ENCODE assay signal across 9 mouse cellular contexts in the genomic region with DNA sequence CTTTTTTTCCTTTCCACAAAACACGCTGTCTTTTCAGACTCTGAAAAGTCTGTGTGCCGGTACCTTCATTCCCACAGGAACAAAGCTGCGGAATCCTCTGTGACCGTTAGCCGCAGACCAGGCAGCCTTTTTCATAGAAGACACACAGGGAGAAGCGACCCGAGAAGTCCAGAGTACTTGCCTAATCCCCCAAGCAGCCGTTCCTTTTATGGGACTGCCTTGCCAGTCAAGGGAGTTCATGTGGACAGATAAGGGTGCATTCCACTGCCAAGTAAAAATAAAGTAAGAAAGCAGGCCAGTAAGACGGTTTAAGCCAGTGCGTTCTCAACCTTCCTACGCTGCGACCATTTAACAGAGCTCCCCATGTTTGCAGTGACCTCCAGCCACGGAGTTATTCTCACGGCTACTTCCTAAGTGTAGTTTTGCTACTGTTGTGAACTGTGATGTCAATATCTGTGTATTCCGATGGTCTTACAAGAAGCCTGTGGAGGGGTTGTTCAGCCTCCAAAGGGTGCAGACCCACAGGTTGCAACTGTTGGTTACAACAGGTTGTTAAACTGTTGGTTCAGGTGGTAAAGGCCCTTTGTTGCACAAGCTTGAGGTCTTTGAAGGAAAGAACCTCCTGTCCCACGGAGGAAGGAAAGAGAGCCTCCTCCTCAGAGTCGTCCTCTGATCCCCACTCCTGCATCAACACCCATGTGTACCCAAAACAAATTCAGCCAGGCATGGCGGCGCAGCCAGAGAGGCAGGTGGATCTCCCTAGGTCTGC. TPM values are rescaled to one million over a fixed set of nuclear protein-coding genes. Genes with fewer than 3 reads are reported as not detected.
A peak's percentile ranks its signal among the peaks of the same experiment; 100 is the strongest.
DNase-seq lines count a peak whose midpoint lies in the region; ATAC-seq and TF ChIP-seq lines count a peak whose summit lies in the region.
"Had no signal": no experiment of that assay in that cellular context is flagged by ENCODE, and none has a peak within 500 bp of the region (broad histone marks: within the 10 kb centered on the region; RNA-seq: fewer than 3 reads in every experiment).

No protein-coding gene starts in this region.

- H3K4me1 ChIP-seq in heart, embryonic 16.5 days (ENCODE audit: control insufficient read depth, insufficient read depth, low read length) = peaks cover 58% of the 10 kb centered on the region
- H3K4me1 ChIP-seq in MEL (ENCODE audit: control insufficient read depth in 1 of 2, insufficient read depth in 2 of 2, low read length in 2 of 2) = peaks cover 32 to 58% of the 10 kb centered on the region in 2 experiments
- peaks cover 92% of the 10 kb centered on the region for H3K4me1 ChIP-seq in forebrain, embryonic 10.5 days

- peak overlapping the region; percentile 30 for H3K4me3 ChIP-seq in heart, embryonic 16.5 days (ENCODE audit: low read length)
- peak overlapping the region; percentile 3 to 18 for H3K4me3 ChIP-seq in MEL (ENCODE audit: control insufficient read depth in 1 of 2, insufficient read depth in 1 of 2, low read depth in 2 of 2, low read length in 2 of 2)
- peak overlapping the region; percentile 18; the same call in 1 of the 2 replicates for H3K4me3 ChIP-seq in forebrain, embryonic 10.5 days
- H3K4me3 ChIP-seq: limb, embryonic 13.5 days had no signal

- 31% methylated on average over 19 of the region's 19 CpGs for WGBS in heart, embryonic 16.5 days
- WGBS in forebrain, embryonic 10.5 days = 72% methylated on average over 19 of the region's 19 CpGs

- peak in 1 of 2 experiments; percentile 38; a peak in 1 of 4 replicates for TF ChIP-seq POLR2A in MEL (IDR thresholded peaks at IDR 0.05; ENCODE audit: control insufficient read depth in 1 of 2, insufficient read depth in 1 of 2, low read depth in 1 of 2, low read length in 2 of 2, poor library complexity in 1 of 2)

- TF ChIP-seq EP300 in MEL (IDR thresholded peaks at IDR 0.05; ENCODE audit: low read depth in 1 of 2, low read length in 2 of 2) = peak; percentile 48 to 69; a peak in 3 of 4 replicates

- TF ChIP-seq CTCF in MEL (IDR thresholded peaks at IDR 0.05 in 2 of 3, conservative IDR thresholded peaks at IDR 0.05 in 1 of 3; ENCODE audit: control insufficient read depth in 1 of 3, insufficient read depth in 1 of 3, low read depth in 2 of 3, low read length in 3 of 3, poor library complexity in 1 of 3, severe bottlenecking in 1 of 3) = no peak

- no peak for DNase-seq in heart, adult 11 months
- peak; percentile 80 for DNase-seq in MEL (ENCODE audit: low read depth, low spot score)
- DNase-seq in forebrain, embryonic 10.5 days (ENCODE audit: extremely low spot score, low spot score) = no peak
- no peak for DNase-seq in right cerebral cortex, postnatal 14 days
- no peak for DNase-seq in embryo, embryonic 10 days (ENCODE audit: low spot score)

- H3K36me3 ChIP-seq in heart, embryonic 16.5 days (ENCODE audit: control insufficient read depth, insufficient read depth) = no peaks in the 10 kb centered on the region
- H3K36me3 ChIP-seq in MEL (ENCODE audit: control insufficient read depth in 1 of 2, insufficient read depth in 2 of 2, low read length in 2 of 2) = peaks cover 2 to 64% of the 10 kb centered on the region in 2 experiments
- peaks cover 49% of the 10 kb centered on the region for H3K36me3 ChIP-seq in forebrain, embryonic 10.5 days (replicated peaks)

- H3K4me2 ChIP-seq in heart, embryonic 16.5 days (ENCODE audit: low read depth, low read length) = peak overlapping the region; percentile 79
- H3K4me2 ChIP-seq: limb, embryonic 13.5 days had no signal

- H3K9ac ChIP-seq in heart, embryonic 16.5 days (ENCODE audit: low read length) = peak overlapping the region; percentile 67
- peak overlapping the region; percentile 56 for H3K9ac ChIP-seq in MEL (ENCODE audit: control insufficient read depth, low read depth, low read length, poor library complexity, severe bottlenecking)
- H3K9ac ChIP-seq: limb, embryonic 13.5 days had no signal

- H3K27me3 ChIP-seq in heart, embryonic 16.5 days (ENCODE audit: control insufficient read depth, insufficient read depth, low read length) = no peaks in the 10 kb centered on the region
- no peaks in the 10 kb centered on the region for H3K27me3 ChIP-seq in MEL (ENCODE audit: control insufficient read depth in 1 of 2, insufficient read depth in 2 of 2, low read length in 2 of 2)
- no peaks in the 10 kb centered on the region for H3K27me3 ChIP-seq in forebrain, embryonic 10.5 days (ENCODE audit: poor library complexity, severe bottlenecking)
- H3K27me3 ChIP-seq: limb, embryonic 13.5 days had no signal

- no peaks in the 10 kb centered on the region for H3K9me3 ChIP-seq in heart, embryonic 16.5 days (replicated peaks; ENCODE audit: control insufficient read depth, low read length)
- H3K9me3 ChIP-seq in MEL (replicated peaks; ENCODE audit: insufficient read depth, low read length) = no peaks in the 10 kb centered on the region
- H3K9me3 ChIP-seq in forebrain, embryonic 10.5 days = no peaks in the 10 kb centered on the region
- H3K9me3 ChIP-seq: limb, embryonic 13.5 days had no signal

- peak; percentile 35; the same call in 1 of the 2 replicates for ATAC-seq in heart, embryonic 16.5 days (replicated peaks; ENCODE audit: extremely low read depth, insufficient read depth, low FRiP score)
- ATAC-seq in megakaryocyte progenitor cell, adult 5-6 weeks (replicated peaks; ENCODE audit: poor library complexity) = peak; percentile 15
- ATAC-seq in frontal cortex, adult (ENCODE audit: low TSS enrichment) = no peak

- no peak for TF ChIP-seq RAD21 in MEL (IDR thresholded peaks at IDR 0.05; ENCODE audit: low read depth, low read length)

- peak overlapping the region; percentile 95 for H3K27ac ChIP-seq in heart, embryonic 16.5 days (ENCODE audit: low read length)
- H3K27ac ChIP-seq in MEL (ENCODE audit: control insufficient read depth, low read depth, low read length) = peak overlapping the region; percentile 79
- peak overlapping the region; percentile 75 for H3K27ac ChIP-seq in forebrain, embryonic 10.5 days
- H3K27ac ChIP-seq: limb, embryonic 13.5 days had no signal

- peaks cover 86% of the 10 kb centered on the region for H3K79me2 ChIP-seq in MEL (ENCODE audit: control insufficient read depth, insufficient read depth, low read length, poor library complexity)

TF ChIP-seq in MEL, 35 proteins besides CTCF, POLR2A, EP300 and RAD21 (continues in another document):
- TF ChIP-seq NRF1 (IDR thresholded peaks at IDR 0.05; ENCODE audit: insufficient read depth, low read depth, low read length, poor library complexity, severe bottlenecking) = no peak
- no peak for TF ChIP-seq POLR2AphosphoS5 (IDR thresholded peaks at IDR 0.05; ENCODE audit: borderline replicate concordance, low read depth, low read length)
- TF ChIP-seq BHLHE40 (IDR thresholded peaks at IDR 0.05; ENCODE audit: borderline replicate concordance, low read depth, low read length) = no peak
- TF ChIP-seq JUND (IDR thresholded peaks at IDR 0.05; ENCODE audit: low read depth, low read length) = no peak
- TF ChIP-seq MAX (IDR thresholded peaks at IDR 0.05; ENCODE audit: low read length) = no peak
- TF ChIP-seq UBTF (IDR thresholded peaks at IDR 0.05; ENCODE audit: borderline replicate concordance, insufficient read depth, low read depth, low read length) = no peak
- TF ChIP-seq ZC3H11A (IDR thresholded peaks at IDR 0.05; ENCODE audit: low read depth, low read length) = no peak
- TF ChIP-seq USF2 (IDR thresholded peaks at IDR 0.05; ENCODE audit: borderline replicate concordance in 1 of 2, insufficient read depth in 1 of 2, low read depth in 1 of 2, low read length in 2 of 2) = no peak
- 0 out of 2 replicates have a peak, but pooled peaks have one; percentile 55 for TF ChIP-seq TBP (IDR thresholded peaks at IDR 0.05; ENCODE audit: low read depth, low read length)
- no peak for TF ChIP-seq MAZ (IDR thresholded peaks at IDR 0.05; ENCODE audit: low read depth, low read length)
- TF ChIP-seq MEF2A (IDR thresholded peaks at IDR 0.05; ENCODE audit: extremely low read depth, insufficient replicate concordance, low read depth, low read length, poor library complexity, severe bottlenecking) = no peak
- TF ChIP-seq HCFC1 (IDR thresholded peaks at IDR 0.05; ENCODE audit: low read depth, low read length) = no peak
- peak; percentile 76 for TF ChIP-seq MYB (IDR thresholded peaks at IDR 0.05; ENCODE audit: low read depth, low read length)
- TF ChIP-seq SMC3 (IDR thresholded peaks at IDR 0.05; ENCODE audit: low read depth, low read length) = no peak
- TF ChIP-seq USF1 (IDR thresholded peaks at IDR 0.05; ENCODE audit: low read depth, low read length) = no peak
- TF ChIP-seq CHD2 (IDR thresholded peaks at IDR 0.05; ENCODE audit: low read length) = no peak
- no peak for TF ChIP-seq KAT2A (conservative IDR thresholded peaks at IDR 0.05; ENCODE audit: low read depth, low read length)
- TF ChIP-seq NELFE (IDR thresholded peaks at IDR 0.05; ENCODE audit: low read depth, low read length) = peak; percentile 33
- peak; percentile 54 for TF ChIP-seq MXI1 (IDR thresholded peaks at IDR 0.05; ENCODE audit: low read depth, low read length)
- TF ChIP-seq RCOR1 (IDR thresholded peaks at IDR 0.05; ENCODE audit: low read depth, low read length) = no peak
- no peak for TF ChIP-seq ZNF384 (IDR thresholded peaks at IDR 0.05; ENCODE audit: low read depth, low read length)
- TF ChIP-seq TCF12 (IDR thresholded peaks at IDR 0.05; ENCODE audit: low read depth, low read length) = peak; percentile 56
- TF ChIP-seq E2F4 (IDR thresholded peaks at IDR 0.05; ENCODE audit: borderline replicate concordance, low read depth, low read length) = no peak

RNA-seq across cellular contexts. Expression of gene Vps37b, which starts 4.2 kb away (rescaled TPM):
- polyA plus RNA-seq in heart, embryonic 16.5 days (2015; fragmentation: Nextera tagmentation; extraction: Ambion mirVana) = 58.7 and 61.4 TPM in 2 replicates
- 27.4 and 28.6 TPM in 2 replicates for total RNA-seq in MEL (2012; rRNA removed)
- 10 to 100 TPM in 1 of 2 experiments, not detected in 1; 66.0 TPM for polyA plus RNA-seq in MEL (2012; ENCODE audit: insufficient read depth in 1 of 2, insufficient read length in 2 of 2, low read depth in 1 of 2, low replicate concordance in 2 of 2, missing spikeins in 1 of 2)
- polyA plus RNA-seq in forebrain, embryonic 10.5 days (2016; fragmentation: Nextera tagmentation; extraction: Ambion mirVana) = 50.8 and 51.2 TPM in 2 replicates
- total RNA-seq in megakaryocyte progenitor cell, adult 5-6 weeks (2015) = 11.4 and 14.8 TPM in 2 replicates
- total RNA-seq in megakaryocyte progenitor cell, adult 5-6 weeks (2017) = 15.2 and 15.6 TPM in 2 replicates

RNA-seq across cellular contexts. Expression of gene Hip1r, which starts 54.5 kb away (rescaled TPM):
- polyA plus RNA-seq in heart, embryonic 16.5 days (2015; fragmentation: Nextera tagmentation; extraction: Ambion mirVana) = 11.2 and 11.7 TPM in 2 replicates
- total RNA-seq in MEL (2012; rRNA removed) = 14.9 and 16.6 TPM in 2 replicates
- polyA plus RNA-seq in MEL (2012; ENCODE audit: insufficient read depth in 1 of 2, insufficient read length in 2 of 2, low read depth in 1 of 2, low replicate concordance in 2 of 2, missing spikeins in 1 of 2) = 10 to 100 TPM in 1 of 2 experiments, not detected in 1; 31.6 TPM
- polyA plus RNA-seq in forebrain, embryonic 10.5 days (2016; fragmentation: Nextera tagmentation; extraction: Ambion mirVana) = 7.7 and 11.1 TPM in 2 replicates
- total RNA-seq in megakaryocyte progenitor cell, adult 5-6 weeks (2015) = 4.9 and 6.9 TPM in 2 replicates
- 14.2 and 16.0 TPM in 2 replicates for total RNA-seq in megakaryocyte progenitor cell, adult 5-6 weeks (2017)
